Mouse (Mus musculus) lung, postnatal 0 days (tissue): ENCODE measurements around the gene Cdh13. TPM values are rescaled to one million over a fixed set of nuclear protein-coding genes. Genes with fewer than 3 reads are reported as not detected.
A peak's percentile ranks its signal among the peaks of the same experiment; 100 is the strongest.

ENCODE experiments used
- ATAC-seq: fragments of 200-750 bp; cut with Nextera tagmentation; 2 replicates; pipeline ENCODE4 v1.8.0; 2017; ENCODE audit warnings: moderate library complexity
- DNase-seq: peaks from one replicate; pipeline ENCODE4 v3.0.0-alpha.2; 2016; ENCODE audit warnings: low spot score
- H3K27ac ChIP-seq: fragments of 300-500 bp; sonication (generic); 2 replicates; pipeline ENCODE4 v1.5.1; 2014; ENCODE audit warnings: antibody characterized with exemption, mild to moderate bottlenecking, low read length, mixed read lengths
- H3K27me3 ChIP-seq: fragments of 300-500 bp; sonication (generic); replicated peaks from 2 replicates; pipeline ENCODE4 v1.6.1; 2014; ENCODE audit warnings: low read length, mixed read lengths; ENCODE audit not compliant: insufficient read depth
- H3K36me3 ChIP-seq: fragments of 300-500 bp; sonication (generic); 2 replicates; pipeline ENCODE4 v1.6.1; 2014; ENCODE audit warnings: low read length, mixed read lengths; ENCODE audit not compliant: insufficient read depth
- H3K4me1 ChIP-seq: fragments of 300-500 bp; sonication (generic); 2 replicates; pipeline ENCODE4 v1.6.1; 2014; ENCODE audit warnings: antibody characterized with exemption, low read depth, low read length, mixed read lengths; ENCODE audit not compliant: insufficient read depth
- H3K4me2 ChIP-seq: fragments of 300-500 bp; sonication (generic); replicated peaks from 2 replicates; pipeline ENCODE4 v1.6.1; 2014; ENCODE audit warnings: low read depth, mild to moderate bottlenecking, low read length, moderate library complexity, mixed read lengths
- H3K4me3 ChIP-seq: fragments of 300-500 bp; sonication (generic); 2 replicates; pipeline ENCODE4 v1.5.1; 2014; ENCODE audit warnings: low read depth, low read length
- H3K9ac ChIP-seq: fragments of 300-500 bp; sonication (generic); replicated peaks from 2 replicates; pipeline ENCODE4 v1.6.1; 2014; ENCODE audit warnings: low read depth, mild to moderate bottlenecking
- H3K9me3 ChIP-seq: fragments of 300-500 bp; sonication (generic); 2 replicates; pipeline ENCODE4 v1.6.1; 2016; ENCODE audit warnings: low read length, mixed read lengths
- CTCF ChIP-seq: IDR thresholded peaks from 2 replicates; pipeline ENCODE4 v1.5.1; 2016; ENCODE audit warnings: antibody characterized with exemption, mild to moderate bottlenecking
- EP300 ChIP-seq: IDR thresholded peaks from 2 replicates; pipeline ENCODE4 v1.6.1; 2016; ENCODE audit warnings: antibody characterized with exemption, mild to moderate bottlenecking, control low read depth
- WGBS: fragments of 180-500 bp; shearing (Covaris S2); extraction: QIAGEN DNeasy Blood & Tissue Kit; methylation state at CpG from one replicate; pipeline ENCODE4 v1.1.7; 2014; 5-methylcytosine and 5-hydroxymethylcytosine counted together
- polyA plus RNA-seq: library from polyadenylated mRNA; unstranded; fragments of >200 nt; fragmentation: Nextera tagmentation; extraction: Ambion mirVana; gene quantifications from 2 replicates; pipeline ENCODE4 v1.2.1, GENCODE M21; 2015

Cdh13 gene
- polyA plus RNA-seq, 1 experiment from 2014 or later = 8.6 TPM

GRCm38 (mm10) chr8:118407322-118407721 lies 123.8 kb downstream of the Cdh13 start:
- no peak overlapping the region for H3K4me3 ChIP-seq
- H3K27ac ChIP-seq = no peak overlapping the region
- H3K9ac ChIP-seq = no peak overlapping the region
- 23% methylated on average over 6 of the region's 6 CpGs for WGBS
- H3K36me3 ChIP-seq = no peaks in the 10 kb centered on the region
- no peaks in the 10 kb centered on the region for H3K4me1 ChIP-seq
- no peak for DNase-seq
- no peaks in the 10 kb centered on the region for H3K9me3 ChIP-seq
- no peaks in the 10 kb centered on the region for H3K27me3 ChIP-seq
- no peak overlapping the region for H3K4me2 ChIP-seq
- no peak for ATAC-seq
- TF ChIP-seq CTCF (no peak), EP300 (no peak)

GRCm38 (mm10) chr8:118409396-118409795 lies 125.9 kb downstream of the Cdh13 start:
- 84% methylated on average over 3 of the region's 3 CpGs for WGBS
- DNase-seq (no peak), ATAC-seq (no peak)
- no peak for TF ChIP-seq CTCF
- TF ChIP-seq EP300 = no peak
- Histone ChIP-seq H3K4me3 (no peak overlapping the region), H3K36me3 (no peaks in the 10 kb centered on the region), H3K27ac (no peak overlapping the region), H3K27me3 (no peaks in the 10 kb centered on the region), H3K9ac (no peak overlapping the region), H3K4me1 (no peaks in the 10 kb centered on the region), H3K9me3 (no peaks in the 10 kb centered on the region), H3K4me2 (no peak overlapping the region)

- no peaks in the 10 kb centered on the region for H3K9me3 ChIP-seq
- H3K4me3 ChIP-seq = no peak overlapping the region
- TF ChIP-seq EP300 (no peak), CTCF (no peak)
- no peak overlapping the region for H3K4me2 ChIP-seq
- ATAC-seq = no peak
- no peaks in the 10 kb centered on the region for H3K4me1 ChIP-seq
- no peaks in the 10 kb centered on the region for H3K27me3 ChIP-seq
- DNase-seq = no peak
- H3K9ac ChIP-seq = no peak overlapping the region
- H3K27ac ChIP-seq = no peak overlapping the region
- H3K36me3 ChIP-seq = no peaks in the 10 kb centered on the region
- WGBS = 90% methylated on average over 4 of the region's 4 CpGs
Observed at GRCm38 (mm10) chr8:118410341-118410970, 126.9 kb downstream of the Cdh13 start.

GRCm38 (mm10) chr8:118415672-118416071 lies 132.1 kb downstream of the Cdh13 start:
- H3K9me3 ChIP-seq = no peaks in the 10 kb centered on the region
- WGBS = 88% methylated on average over 7 of the region's 7 CpGs
- no peak overlapping the region for H3K9ac ChIP-seq
- TF ChIP-seq CTCF (no peak), EP300 (no peak)
- no peaks in the 10 kb centered on the region for H3K36me3 ChIP-seq
- no peaks in the 10 kb centered on the region for H3K27me3 ChIP-seq
- H3K27ac ChIP-seq = no peak overlapping the region
- no peaks in the 10 kb centered on the region for H3K4me1 ChIP-seq
- DNase-seq = no peak
- ATAC-seq = no peak
- no peak overlapping the region for H3K4me3 ChIP-seq
- no peak overlapping the region for H3K4me2 ChIP-seq

GRCm38 (mm10) chr8:118416811-118417355 lies 133.3 kb downstream of the Cdh13 start:
- TF ChIP-seq CTCF (no peak), EP300 (no peak)
- DNase-seq (no peak), ATAC-seq (no peak)
- no peak overlapping the region for H3K27ac ChIP-seq
- H3K4me2 ChIP-seq = no peak overlapping the region
- H3K36me3 ChIP-seq = no peaks in the 10 kb centered on the region
- H3K4me1 ChIP-seq = no peaks in the 10 kb centered on the region
- 83% methylated on average over 4 of the region's 4 CpGs for WGBS
- H3K9ac ChIP-seq = no peak overlapping the region
- no peaks in the 10 kb centered on the region for H3K27me3 ChIP-seq
- no peak overlapping the region for H3K4me3 ChIP-seq
- no peaks in the 10 kb centered on the region for H3K9me3 ChIP-seq

- Histone ChIP-seq H3K4me1 (no peaks in the 10 kb centered on the region), H3K4me3 (no peak overlapping the region), H3K9ac (no peak overlapping the region), H3K36me3 (no peaks in the 10 kb centered on the region), H3K4me2 (no peak overlapping the region), H3K27ac (no peak overlapping the region), H3K9me3 (no peaks in the 10 kb centered on the region), H3K27me3 (no peaks in the 10 kb centered on the region)
- peak; percentile 17 for DNase-seq
- TF ChIP-seq CTCF (no peak), EP300 (no peak)
- ATAC-seq = no peak
- 53% methylated on average over 10 of the region's 10 CpGs for WGBS
Observed at GRCm38 (mm10) chr8:118422624-118423023, 139.1 kb downstream of the Cdh13 start.

- Histone ChIP-seq H3K36me3 (no peaks in the 10 kb centered on the region), H3K4me3 (no peak overlapping the region), H3K9me3 (no peaks in the 10 kb centered on the region), H3K4me2 (no peak overlapping the region), H3K4me1 (no peaks in the 10 kb centered on the region), H3K27ac (no peak overlapping the region), H3K27me3 (no peaks in the 10 kb centered on the region), H3K9ac (no peak overlapping the region)
- ATAC-seq (no peak), DNase-seq (no peak)
- TF ChIP-seq CTCF (no peak), EP300 (no peak)
- 67% methylated on average over 7 of the region's 7 CpGs for WGBS
Observed at GRCm38 (mm10) chr8:118428941-118429340, 145.4 kb downstream of the Cdh13 start.
